Mouse (Mus musculus) right cerebral cortex, postnatal 4 days (tissue): ENCODE measurements around the gene Taf9.

Source experiments
- DNase-seq: peaks from one replicate; pipeline ENCODE4 v3.0.0-alpha.2; 2022

The Taf9 gene

GRCm38 (mm10) chr13:100670181-100670741 is 18.9 kb downstream of the Taf9 start:
- DNase-seq, result no peak

- DNase-seq, result no peak
These were observed 24.7 kb downstream of the Taf9 start for GRCm38 (mm10) chr13:100675936-100676635.

GRCm38 (mm10) chr13:100681615-100682014 is 30.2 kb downstream of the Taf9 start:
- no peak for DNase-seq

GRCm38 (mm10) chr13:100682837-100683236 is 31.5 kb downstream of the Taf9 start:
- DNase-seq, result no peak

GRCm38 (mm10) chr13:100684355-100684754 is 33.0 kb downstream of the Taf9 start:
- no peak for DNase-seq

GRCm38 (mm10) chr13:100687513-100687912 is 36.1 kb downstream of the Taf9 start:
- no peak for DNase-seq

- DNase-seq, result no peak
These were observed 46.2 kb downstream of the Taf9 start for GRCm38 (mm10) chr13:100697541-100697940.

- no peak for DNase-seq
These were observed 47.5 kb downstream of the Taf9 start for GRCm38 (mm10) chr13:100698866-100699265.

- no peak for DNase-seq
These were observed 52.1 kb downstream of the Taf9 start for GRCm38 (mm10) chr13:100703468-100703867.
